Mouse (Mus musculus): ENCODE data around the gene Zfp217. TPM values are rescaled to one million over a fixed set of nuclear protein-coding genes. Genes with fewer than 3 reads are reported as not detected.

Zfp217 gene
- polyA plus RNA-seq, 1 experiment from 2014 or later, result 4.0 TPM

- 17% methylated on average over 12 of the region's 12 CpGs for WGBS
- Histone ChIP-seq H3K9me3 (replicated peaks; ENCODE audit: low read length) (no peaks in the 10 kb centered on the region), H3K4me2 (ENCODE audit: low read length) (peak overlapping the region; percentile 79), H3K36me3 (ENCODE audit: insufficient read depth, low read length) (no peaks in the 10 kb centered on the region), H3K4me1 (replicated peaks; ENCODE audit: insufficient read depth, low read length) (peaks cover 6% of the 10 kb centered on the region; the same call in 1 of the 2 replicates), H3K27ac (peak overlapping the region; percentile 90), H3K4me3 (replicated peaks; ENCODE audit: low read depth, low read length) (peak overlapping the region; percentile 80), H3K9ac (ENCODE audit: low read depth, low read length) (peak overlapping the region; percentile 71), H3K27me3 (ENCODE audit: insufficient read depth, low read length) (no peaks in the 10 kb centered on the region)
- DNase-seq (ENCODE audit: low spot score), result peak; percentile 50
- TF ChIP-seq CTCF (IDR thresholded peaks at IDR 0.05; ENCODE audit: low read depth), result no peak
- ATAC-seq (replicated peaks; ENCODE audit: low FRiP score, low read depth), result no peak
Observed at GRCm38 (mm10) chr2:170134026-170134690, 13.7 kb downstream of the Zfp217 start.

- DNase-seq (ENCODE audit: low spot score), result peak; percentile 87
- Histone ChIP-seq H3K4me1 (replicated peaks; ENCODE audit: insufficient read depth, low read length) (peaks cover 15% of the 10 kb centered on the region), H3K4me3 (replicated peaks; ENCODE audit: low read depth, low read length) (peak overlapping the region; percentile 80), H3K27me3 (ENCODE audit: insufficient read depth, low read length) (no peaks in the 10 kb centered on the region), H3K9me3 (replicated peaks; ENCODE audit: low read length) (no peaks in the 10 kb centered on the region), H3K27ac (peak overlapping the region; percentile 90), H3K36me3 (ENCODE audit: insufficient read depth, low read length) (no peaks in the 10 kb centered on the region), H3K9ac (ENCODE audit: low read depth, low read length) (peak overlapping the region; percentile 71), H3K4me2 (ENCODE audit: low read length) (peak overlapping the region; percentile 79)
- WGBS, result under 1% methylated on average over 28 of the region's 28 CpGs
- no peak for ATAC-seq (replicated peaks; ENCODE audit: low FRiP score, low read depth)
- no peak for TF ChIP-seq CTCF (IDR thresholded peaks at IDR 0.05; ENCODE audit: low read depth)
Observed at GRCm38 (mm10) chr2:170133093-170133731, 14.7 kb downstream of the Zfp217 start.

DNA sequence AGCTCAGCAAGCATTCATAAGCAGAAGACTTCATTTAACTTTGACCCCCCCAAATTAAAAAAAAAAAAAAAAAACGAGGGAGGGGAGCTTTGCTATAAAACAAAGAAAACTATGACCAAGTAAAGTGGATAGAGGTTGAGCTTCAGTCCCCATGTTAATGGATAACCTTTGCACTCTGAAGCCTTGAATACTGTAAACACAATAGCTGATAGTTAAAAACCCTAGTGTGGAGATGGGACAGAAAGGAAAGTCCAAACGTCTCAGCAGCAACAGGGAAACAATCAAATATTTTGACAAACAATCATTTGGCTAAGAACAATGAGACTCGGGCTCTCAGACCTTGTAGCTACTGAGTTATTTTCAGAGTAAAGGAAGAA, 15.2 kb downstream of the Zfp217 start:
- 0% methylated on average over 3 of the region's 3 CpGs for WGBS
- Histone ChIP-seq H3K27me3 (ENCODE audit: insufficient read depth, low read length) (no peaks in the 10 kb centered on the region), H3K4me2 (ENCODE audit: low read length) (peak overlapping the region; percentile 79), H3K9me3 (replicated peaks; ENCODE audit: low read length) (no peaks in the 10 kb centered on the region), H3K4me3 (replicated peaks; ENCODE audit: low read depth, low read length) (peak overlapping the region; percentile 80), H3K27ac (peak overlapping the region; percentile 90), H3K36me3 (ENCODE audit: insufficient read depth, low read length) (no peaks in the 10 kb centered on the region), H3K9ac (ENCODE audit: low read depth, low read length) (peak overlapping the region; percentile 71; the same call in 1 of the 2 replicates), H3K4me1 (replicated peaks; ENCODE audit: insufficient read depth, low read length) (peaks cover 20% of the 10 kb centered on the region)
- TF ChIP-seq CTCF (IDR thresholded peaks at IDR 0.05; ENCODE audit: low read depth), result no peak
- ATAC-seq (replicated peaks; ENCODE audit: low FRiP score, low read depth) (no peak), DNase-seq (ENCODE audit: low spot score) (no peak)

DNA sequence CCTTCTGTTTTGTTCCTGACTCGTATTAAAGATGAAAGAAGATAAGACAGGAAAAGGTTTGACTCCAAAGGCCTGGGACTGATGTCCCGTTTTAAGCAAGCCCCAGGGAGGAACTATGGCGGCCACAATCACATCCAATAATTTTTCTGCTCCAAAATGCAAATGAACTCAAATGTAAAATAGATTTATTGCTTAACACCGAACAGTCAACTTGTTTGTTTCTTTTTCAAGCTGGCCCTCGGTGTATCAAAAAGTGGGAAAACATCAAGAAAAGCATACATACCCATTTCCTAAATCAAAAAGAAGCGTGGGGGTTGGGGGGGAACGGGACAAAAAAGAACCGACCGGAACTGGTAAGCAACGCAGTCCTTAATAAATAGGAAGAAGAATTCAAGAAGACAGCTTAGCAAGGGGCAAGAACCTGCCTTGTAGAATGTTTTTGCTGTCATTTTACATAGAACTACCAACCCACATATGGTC, 15.9 kb downstream of the Zfp217 start:
- Histone ChIP-seq H3K9ac (ENCODE audit: low read depth, low read length) (no peak overlapping the region; the same call in 1 of the 2 replicates), H3K27ac (peak overlapping the region; percentile 90), H3K27me3 (ENCODE audit: insufficient read depth, low read length) (no peaks in the 10 kb centered on the region), H3K4me3 (replicated peaks; ENCODE audit: low read depth, low read length) (peak overlapping the region; percentile 80), H3K9me3 (replicated peaks; ENCODE audit: low read length) (no peaks in the 10 kb centered on the region), H3K4me2 (ENCODE audit: low read length) (peak overlapping the region; percentile 79), H3K36me3 (ENCODE audit: insufficient read depth, low read length) (no peaks in the 10 kb centered on the region), H3K4me1 (replicated peaks; ENCODE audit: insufficient read depth, low read length) (peaks cover 27% of the 10 kb centered on the region)
- ATAC-seq (replicated peaks; ENCODE audit: low FRiP score, low read depth) (no peak), DNase-seq (ENCODE audit: low spot score) (peak; percentile 47)
- WGBS, result 6% methylated on average over 10 of the region's 10 CpGs
- TF ChIP-seq CTCF (IDR thresholded peaks at IDR 0.05; ENCODE audit: low read depth), result no peak

DNA sequence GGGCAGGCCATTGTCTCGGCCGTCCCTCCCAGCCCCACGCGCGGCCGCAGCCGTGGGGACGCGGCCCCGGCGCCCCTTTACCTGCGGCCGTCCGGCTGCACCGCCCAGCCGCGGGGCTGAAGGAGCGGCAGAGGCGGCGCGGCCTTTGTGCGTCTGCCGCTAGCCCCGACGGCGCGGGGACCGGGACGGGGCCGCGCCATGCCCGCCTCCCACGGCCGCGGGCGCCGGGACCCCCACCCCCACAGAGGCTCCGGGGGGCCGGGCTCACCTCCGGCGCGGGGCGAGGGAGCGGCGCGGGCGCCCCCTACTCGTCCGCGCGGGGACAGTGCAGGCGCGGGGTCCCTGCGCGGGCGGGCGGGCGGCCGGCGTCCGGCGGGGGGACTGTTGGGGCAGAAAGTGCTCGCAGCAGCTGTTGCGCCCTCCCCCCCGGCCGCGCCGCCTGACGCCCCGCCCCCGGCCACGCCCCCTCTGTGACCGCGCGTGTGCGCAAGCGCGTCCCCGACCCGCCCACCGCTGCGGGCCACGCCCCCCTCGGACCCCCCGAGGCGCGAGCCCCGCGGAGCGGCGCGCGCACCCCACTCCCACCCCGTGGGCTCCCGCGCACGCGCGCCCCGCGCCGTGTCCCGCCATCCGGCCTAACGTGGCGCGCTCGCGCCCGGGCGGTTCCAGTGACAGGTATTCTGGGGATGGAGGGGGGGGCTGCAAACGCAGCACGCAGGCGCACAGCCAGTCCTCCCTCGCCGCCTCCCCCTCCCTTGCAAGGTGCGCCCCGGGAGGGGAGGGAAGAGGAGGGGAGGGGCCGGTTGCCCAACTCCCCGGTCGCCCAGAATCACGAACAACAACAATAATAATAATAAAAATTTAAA, 16.9 kb downstream of the Zfp217 start:
- DNase-seq (ENCODE audit: low spot score) (peak; percentile 89), ATAC-seq (replicated peaks; ENCODE audit: low FRiP score, low read depth) (peak; percentile 84)
- peak overlapping the region; percentile 79 for H3K4me2 ChIP-seq (ENCODE audit: low read length)
- under 1% methylated on average over 88 of the region's 122 CpGs for WGBS
- peak overlapping the region; percentile 89 for H3K9ac ChIP-seq (ENCODE audit: low read depth, low read length)
- peak overlapping the region; percentile 80 for H3K4me3 ChIP-seq (replicated peaks; ENCODE audit: low read depth, low read length)
- peak overlapping the region; percentile 90 for H3K27ac ChIP-seq
- H3K4me1 ChIP-seq (replicated peaks; ENCODE audit: insufficient read depth, low read length), result peaks cover 34% of the 10 kb centered on the region
- no peaks in the 10 kb centered on the region for H3K27me3 ChIP-seq (ENCODE audit: insufficient read depth, low read length)
- H3K36me3 ChIP-seq (ENCODE audit: insufficient read depth, low read length), result no peaks in the 10 kb centered on the region
- no peaks in the 10 kb centered on the region for H3K9me3 ChIP-seq (replicated peaks; ENCODE audit: low read length)
- TF ChIP-seq CTCF (IDR thresholded peaks at IDR 0.05; ENCODE audit: low read depth), result peak; percentile 5; the same call in 1 of the 2 replicates

Data from kidney, postnatal 0 days (tissue).